9 mouse cellular contexts compared by ENCODE assay signal in the genomic region with DNA sequence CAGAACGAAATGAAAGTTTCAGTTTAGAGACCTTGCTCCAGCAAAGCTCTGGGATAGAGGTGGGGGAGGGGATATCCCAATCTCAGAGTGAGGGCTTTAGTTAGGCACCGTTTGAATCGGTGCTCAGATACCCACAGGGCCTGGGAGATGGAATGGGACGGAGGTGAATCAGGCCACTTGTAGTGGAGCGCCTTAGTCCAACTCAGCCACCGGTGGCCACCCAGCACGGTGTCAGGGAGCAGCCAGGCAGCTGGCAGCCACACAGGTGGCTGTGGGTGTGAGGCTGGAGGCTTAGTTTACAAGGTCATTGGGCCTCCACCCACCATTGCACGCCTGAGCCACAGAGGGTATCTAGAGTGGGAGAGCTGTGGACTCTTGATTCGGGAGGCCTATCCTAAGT. TPM values are rescaled to one million over a fixed set of nuclear protein-coding genes. Genes with fewer than 3 reads are reported as not detected.
DNase-seq lines count a peak whose midpoint lies in the region; ATAC-seq and TF ChIP-seq lines count a peak whose summit lies in the region.
"Had no signal": no experiment of that assay in that cellular context is flagged by ENCODE, and none has a peak within 500 bp of the region (broad histone marks: within the 10 kb centered on the region; RNA-seq: fewer than 3 reads in every experiment).

No protein-coding gene starts in this region.

- H3K27ac ChIP-seq in intestine, embryonic 15.5 days = no peak overlapping the region
- H3K27ac ChIP-seq in intestine, embryonic 16.5 days (ENCODE audit: low read length) = no peak overlapping the region
- no peak overlapping the region for H3K27ac ChIP-seq in embryonic facial prominence, embryonic 14.5 days (replicated peaks; ENCODE audit: low read depth, low read length)
- H3K27ac ChIP-seq in liver, embryonic 14.5 days = peak overlapping the region; percentile 13

- no peak for ATAC-seq in intestine, embryonic 15.5 days
- ATAC-seq in intestine, embryonic 16.5 days = no peak
- ATAC-seq in embryonic facial prominence, embryonic 14.5 days (ENCODE audit: low read depth) = no peak
- ATAC-seq in liver, embryonic 14.5 days (ENCODE audit: insufficient read depth) = no peak
- no peak for ATAC-seq in inflammation-experienced regulatory T-cells, adult 6 months

- H3K4me3 ChIP-seq in intestine, embryonic 15.5 days (replicated peaks) = 0 out of 2 replicates have a peak overlapping the region, but pooled peaks have one; percentile 71
- no peak overlapping the region for H3K4me3 ChIP-seq in intestine, embryonic 16.5 days (ENCODE audit: low read length)
- no peak overlapping the region for H3K4me3 ChIP-seq in embryonic facial prominence, embryonic 14.5 days (ENCODE audit: low read depth, low read length)
- peak overlapping the region; percentile 78 to 79 for H3K4me3 ChIP-seq in liver, embryonic 14.5 days (ENCODE audit: insufficient read depth in 1 of 2, low read depth in 2 of 2, low read length in 2 of 2)

- H3K27me3 ChIP-seq in intestine, embryonic 15.5 days (replicated peaks) = no peaks in the 10 kb centered on the region
- no peaks in the 10 kb centered on the region for H3K27me3 ChIP-seq in intestine, embryonic 16.5 days (replicated peaks; ENCODE audit: control insufficient read depth, insufficient read depth, low read length)
- no peaks in the 10 kb centered on the region for H3K27me3 ChIP-seq in embryonic facial prominence, embryonic 14.5 days (replicated peaks; ENCODE audit: control insufficient read depth, insufficient read depth, low read length)
- H3K27me3 ChIP-seq in liver, embryonic 14.5 days (ENCODE audit: control insufficient read depth, insufficient read depth, low read length) = no peaks in the 10 kb centered on the region

- 48% methylated on average over 9 of the region's 9 CpGs for WGBS in intestine, embryonic 15.5 days
- 53% methylated on average over 9 of the region's 9 CpGs for WGBS in intestine, embryonic 16.5 days
- 38% methylated on average over 9 of the region's 9 CpGs for WGBS in embryonic facial prominence, embryonic 14.5 days
- WGBS in liver, embryonic 14.5 days (ENCODE audit: insufficient replicate concordance) = 65% methylated on average over 9 of the region's 9 CpGs

- H3K36me3 ChIP-seq in intestine, embryonic 15.5 days = no peaks in the 10 kb centered on the region
- H3K36me3 ChIP-seq in intestine, embryonic 16.5 days (ENCODE audit: control insufficient read depth, insufficient read depth, low read length) = no peaks in the 10 kb centered on the region
- H3K36me3 ChIP-seq in embryonic facial prominence, embryonic 14.5 days (ENCODE audit: control insufficient read depth, insufficient read depth, low read length) = no peaks in the 10 kb centered on the region
- peaks cover 3% of the 10 kb centered on the region; the same call in 1 of the 2 replicates for H3K36me3 ChIP-seq in liver, embryonic 14.5 days (replicated peaks; ENCODE audit: control insufficient read depth, insufficient read depth, low read depth)

- no peak overlapping the region for H3K9ac ChIP-seq in intestine, embryonic 15.5 days
- no peak overlapping the region for H3K9ac ChIP-seq in intestine, embryonic 16.5 days (ENCODE audit: low read depth, low read length)
- H3K9ac ChIP-seq in embryonic facial prominence, embryonic 14.5 days (ENCODE audit: low read depth, low read length) = no peak overlapping the region
- H3K9ac ChIP-seq in liver, embryonic 14.5 days (replicated peaks) = no peak overlapping the region

- H3K9me3 ChIP-seq in intestine, embryonic 15.5 days = no peaks in the 10 kb centered on the region
- no peaks in the 10 kb centered on the region for H3K9me3 ChIP-seq in intestine, embryonic 16.5 days (ENCODE audit: control insufficient read depth, low read length)
- H3K9me3 ChIP-seq in embryonic facial prominence, embryonic 14.5 days (ENCODE audit: control insufficient read depth, low read length) = no peaks in the 10 kb centered on the region
- no peaks in the 10 kb centered on the region for H3K9me3 ChIP-seq in liver, embryonic 14.5 days (ENCODE audit: control insufficient read depth, low read length)

- TF ChIP-seq EP300 in liver, embryonic 14.5 days (IDR thresholded peaks at IDR 0.05; ENCODE audit: low read depth) = no peak

- peak; percentile 75 for DNase-seq in ES-CJ7 (ENCODE audit: low read depth, low spot score)
- DNase-seq in embryonic facial prominence, embryonic 14.5 days (ENCODE audit: low spot score) = no peak
- DNase-seq in liver, embryonic 14.5 days (ENCODE audit: low read depth in 3 of 3, low spot score in 3 of 3) = no peak
- no peak for DNase-seq in spleen, postnatal 4 days (ENCODE audit: low spot score in 2 of 2)
- DNase-seq in testis, postnatal 10 days (ENCODE audit: low spot score) = no peak
- DNase-seq: lung, adult 18-20 months had no signal

- peak overlapping the region; percentile 86; the same call in 1 of the 2 replicates for H3K4me2 ChIP-seq in intestine, embryonic 15.5 days (replicated peaks)
- H3K4me2 ChIP-seq in intestine, embryonic 16.5 days (ENCODE audit: low read depth, low read length) = no peak overlapping the region
- H3K4me2 ChIP-seq in embryonic facial prominence, embryonic 14.5 days (ENCODE audit: low read depth, low read length) = peak overlapping the region; percentile 94; the same call in 1 of the 2 replicates
- peak overlapping the region; percentile 98 for H3K4me2 ChIP-seq in liver, embryonic 14.5 days (ENCODE audit: low read depth)

- no peak for TF ChIP-seq CTCF in liver, embryonic 14.5 days (IDR thresholded peaks at IDR 0.05; ENCODE audit: low read depth)

- H3K4me1 ChIP-seq in intestine, embryonic 15.5 days (replicated peaks) = peaks cover 27% of the 10 kb centered on the region
- H3K4me1 ChIP-seq in intestine, embryonic 16.5 days (ENCODE audit: control insufficient read depth, insufficient read depth, low read length) = peaks cover 27% of the 10 kb centered on the region
- peaks cover 27% of the 10 kb centered on the region for H3K4me1 ChIP-seq in embryonic facial prominence, embryonic 14.5 days (ENCODE audit: control insufficient read depth, insufficient read depth, low read length)
- H3K4me1 ChIP-seq in liver, embryonic 14.5 days (replicated peaks; ENCODE audit: control insufficient read depth in 2 of 2, insufficient read depth in 2 of 2, low read length in 1 of 2) = peaks cover 59 to 65% of the 10 kb centered on the region in 2 experiments

RNA-seq across cellular contexts. Expression of gene Hk1, which starts 41.5 kb away (rescaled TPM):
- 27.0 and 27.1 TPM in 2 replicates for polyA plus RNA-seq in intestine, embryonic 15.5 days (2015; fragmentation: Nextera tagmentation; extraction: Ambion mirVana)
- 25.5 and 27.6 TPM in 2 replicates for polyA plus RNA-seq in intestine, embryonic 16.5 days (2015; fragmentation: Nextera tagmentation; extraction: Ambion mirVana)
- 28.4 and 33.7 TPM in 2 replicates for polyA plus RNA-seq in embryonic facial prominence, embryonic 14.5 days (2014; fragmentation: Nextera tagmentation; extraction: Ambion mirVana)
- polyA plus RNA-seq in liver, embryonic 14.5 days (2012; rRNA removed) = 40.8 and 56.1 TPM in 2 replicates
- 54.2 and 58.7 TPM in 2 replicates for polyA plus RNA-seq in liver, embryonic 14.5 days (2014; fragmentation: Nextera tagmentation; extraction: Ambion mirVana)
- polyA plus RNA-seq in inflammation-experienced regulatory T-cells, adult 6 months (2017; shearing (Covaris generic)) = 100 to 1,000 TPM in 1 of 3 experiments, 10 to 100 TPM in 2; 64.3 to 101 (median 74.8) TPM

Comparison
In these comparisons a context has a peak if more than half of its experiments do, and no peak if none do; other contexts are left out.
1. H3K4me3 ChIP-seq: peak in intestine, embryonic 15.5 days (single experiment) and liver, embryonic 14.5 days (2 of 2); none in intestine, embryonic 16.5 days (single experiment) and embryonic facial prominence, embryonic 14.5 days (single experiment).